ENCODE assay signal across 10 mouse cellular contexts in genomic region chr15:79201491-79202150, GRCm38 (mm10). TPM values are rescaled to one million over a fixed set of nuclear protein-coding genes. Genes with fewer than 3 reads are reported as not detected.
DNase-seq lines count a peak whose midpoint lies in the region; ATAC-seq and TF ChIP-seq lines count a peak whose summit lies in the region.
"Had no signal": no experiment of that assay in that cellular context is flagged by ENCODE, and none has a peak within 500 bp of the region (broad histone marks: within the 10 kb centered on the region; RNA-seq: fewer than 3 reads in every experiment).

No protein-coding gene starts in this region.

- 19% methylated on average over 13 of the region's 13 CpGs for WGBS in forebrain, embryonic 11.5 days
- 34% methylated on average over 13 of the region's 13 CpGs for WGBS in limb, embryonic 10.5 days

- peak; percentile 47 to 50 for DNase-seq in layer of hippocampus, adult 2 months (ENCODE audit: low spot score in 2 of 2)
- DNase-seq in layer of hippocampus, adult 8-10 months (ENCODE audit: low spot score in 2 of 2): no peak
- DNase-seq in forebrain, embryonic 11.5 days (ENCODE audit: low spot score): peak; percentile 74
- DNase-seq in limb, embryonic 10.5 days (ENCODE audit: low spot score): no peak
- peak; percentile 41 for DNase-seq in right cerebral cortex, postnatal 4 days
- no peak for DNase-seq in natural killer cell, adult 2 months (ENCODE audit: low spot score in 2 of 2)
- no peak for DNase-seq in ovary, postnatal 10 days (ENCODE audit: low spot score)
- DNase-seq in kidney, adult 8-10 months: no peak

- H3K4me3 ChIP-seq in layer of hippocampus, adult 2 months: no peak overlapping the region
- no peak overlapping the region for H3K4me3 ChIP-seq in forebrain, embryonic 11.5 days (ENCODE audit: low read depth, low read length)
- H3K4me3 ChIP-seq in limb, embryonic 10.5 days: peak overlapping the region; percentile 30

- H3K4me1 ChIP-seq in forebrain, embryonic 11.5 days (replicated peaks; ENCODE audit: control insufficient read depth, insufficient read depth, low read length): peaks cover 14% of the 10 kb centered on the region
- peaks cover 23% of the 10 kb centered on the region for H3K4me1 ChIP-seq in limb, embryonic 10.5 days

- H3K4me2 ChIP-seq in forebrain, embryonic 11.5 days (ENCODE audit: low read depth, low read length, severe bottlenecking): 0 out of 2 replicates have a peak overlapping the region, but pooled peaks have one; percentile 8

- no peaks in the 10 kb centered on the region for H3K27me3 ChIP-seq in forebrain, embryonic 11.5 days (ENCODE audit: control insufficient read depth, insufficient read depth, low read length)
- H3K27me3 ChIP-seq in limb, embryonic 10.5 days (ENCODE audit: low read depth, poor library complexity, severe bottlenecking): peaks cover 21% of the 10 kb centered on the region

- H3K9ac ChIP-seq in forebrain, embryonic 11.5 days (ENCODE audit: low read length): peak overlapping the region; percentile 50; the same call in 1 of the 2 replicates
- H3K9ac ChIP-seq: liver, embryonic 14.5 days had no signal

- no peak for TF ChIP-seq CTCF in layer of hippocampus, adult 2 months (conservative IDR thresholded peaks at IDR 0.05)

- ATAC-seq in forebrain, embryonic 11.5 days (replicated peaks; ENCODE audit: low FRiP score): peak; percentile 77

- H3K9me3 ChIP-seq in forebrain, embryonic 11.5 days (ENCODE audit: control insufficient read depth, low read length): no peaks in the 10 kb centered on the region
- no peaks in the 10 kb centered on the region for H3K9me3 ChIP-seq in limb, embryonic 10.5 days (replicated peaks)

- H3K36me3 ChIP-seq in forebrain, embryonic 11.5 days (ENCODE audit: control insufficient read depth, insufficient read depth, low read length): no peaks in the 10 kb centered on the region
- no peaks in the 10 kb centered on the region for H3K36me3 ChIP-seq in limb, embryonic 10.5 days

- H3K27ac ChIP-seq in layer of hippocampus, adult 2 months: peak overlapping the region; percentile 74
- peak overlapping the region; percentile 74 for H3K27ac ChIP-seq in forebrain, embryonic 11.5 days (ENCODE audit: low read depth, low read length)
- H3K27ac ChIP-seq in limb, embryonic 10.5 days: peak overlapping the region; percentile 80
- H3K27ac ChIP-seq: liver, embryonic 14.5 days had no signal

RNA-seq across cellular contexts. Expression of gene Pick1, which starts 27.4 kb away (rescaled TPM):
- 10 to 100 TPM; 46.1 to 49.7 TPM for total RNA-seq in layer of hippocampus, adult 2 months (2021)
- total RNA-seq in layer of hippocampus, adult 8-10 months (2022): 10 to 100 TPM; 46.2 to 63.5 (median 50.6) TPM
- polyA plus RNA-seq in forebrain, embryonic 11.5 days (2014; fragmentation: Nextera tagmentation; extraction: Ambion mirVana): 29.0 and 32.4 TPM in 2 replicates
- 38.3 and 52.5 TPM in 2 replicates for polyA plus RNA-seq in limb, embryonic 10.5 days (2016; fragmentation: Nextera tagmentation; extraction: Ambion mirVana)

RNA-seq across cellular contexts. Expression of gene Gm49486, which starts 27.6 kb away (rescaled TPM):
- total RNA-seq in layer of hippocampus, adult 2 months (2021): under 1 TPM; 0.31 to 0.49 TPM
- under 1 TPM; 0.20 to 0.77 (median 0.49) TPM for total RNA-seq in layer of hippocampus, adult 8-10 months (2022)
- 0.31 and 0.41 TPM in 2 replicates for polyA plus RNA-seq in forebrain, embryonic 11.5 days (2014; fragmentation: Nextera tagmentation; extraction: Ambion mirVana)
- polyA plus RNA-seq in limb, embryonic 10.5 days (2016; fragmentation: Nextera tagmentation; extraction: Ambion mirVana): 0.11 and 0.48 TPM in 2 replicates

RNA-seq across cellular contexts. Expression of gene Sox10, which starts 36.6 kb away (rescaled TPM):
- 10 to 100 TPM; 27.7 to 30.4 TPM for total RNA-seq in layer of hippocampus, adult 2 months (2021)
- total RNA-seq in layer of hippocampus, adult 8-10 months (2022): 10 to 100 TPM; 34.6 to 40.4 (median 37.8) TPM
- polyA plus RNA-seq in forebrain, embryonic 11.5 days (2014; fragmentation: Nextera tagmentation; extraction: Ambion mirVana): 1.3 and 1.4 TPM in 2 replicates
- 0.75 and 1.8 TPM in 2 replicates for polyA plus RNA-seq in limb, embryonic 10.5 days (2016; fragmentation: Nextera tagmentation; extraction: Ambion mirVana)

RNA-seq across cellular contexts. Expression of gene Slc16a8, which starts 52.9 kb away (rescaled TPM):
- total RNA-seq in layer of hippocampus, adult 2 months (2021): not detected
- under 1 TPM in 1 of 4 experiments, not detected in 3; 0.30 TPM for total RNA-seq in layer of hippocampus, adult 8-10 months (2022)
- 0.16 TPM in 1 of 2 replicates, not detected in the other for polyA plus RNA-seq in forebrain, embryonic 11.5 days (2014; fragmentation: Nextera tagmentation; extraction: Ambion mirVana)
- polyA plus RNA-seq in limb, embryonic 10.5 days (2016; fragmentation: Nextera tagmentation; extraction: Ambion mirVana): 0.16 TPM in 1 of 2 replicates, not detected in the other
- polyA plus RNA-seq: liver, embryonic 14.5 days; testis, adult 2 months had no signal

Comparison
In these comparisons a context has a peak if more than half of its experiments do, and no peak if none do; other contexts are left out.
1. DNase-seq: peak in layer of hippocampus, adult 2 months (2 of 2), forebrain, embryonic 11.5 days (single experiment) and right cerebral cortex, postnatal 4 days (single experiment); none in layer of hippocampus, adult 8-10 months (0 of 2), limb, embryonic 10.5 days (single experiment), natural killer cell, adult 2 months (0 of 2), ovary, postnatal 10 days (single experiment) and kidney, adult 8-10 months (0 of 2).
2. Peak in every context shown above with its lines, with median percentiles within 50 percentile points of each other: H3K27ac ChIP-seq.